Mouse (Mus musculus) liver, embryonic 16.5 days (tissue): ENCODE measurements at regions not wholly inside any gene's neighbourhood (a gene's known extent, or its start where the extent isn't known, plus 50 kb on each side); places are given as distances from the start of the nearest gene placed in this dataset.

Source experiments
- ATAC-seq: fragments of 200-750 bp; cut with Nextera tagmentation; 2 replicates; pipeline ENCODE4 v1.8.0; 2017; ENCODE audit warnings: low read depth, mild to moderate bottlenecking, moderate number of reproducible peaks, moderate library complexity
- H3K27ac ChIP-seq: fragments of 300-500 bp; sonication (generic); 2 replicates; pipeline ENCODE4 v1.5.1; 2014; ENCODE audit warnings: mild to moderate bottlenecking, low read length
- H3K27me3 ChIP-seq: fragments of 300-500 bp; sonication (generic); 2 replicates; pipeline ENCODE4 v1.6.1; 2014; ENCODE audit warnings: low read depth, low read length, mixed read lengths; ENCODE audit not compliant: control insufficient read depth, insufficient read depth
- H3K36me3 ChIP-seq: fragments of 300-500 bp; sonication (generic); 2 replicates; pipeline ENCODE4 v1.6.1; 2014; ENCODE audit warnings: mild to moderate bottlenecking; ENCODE audit not compliant: control insufficient read depth, insufficient read depth
- H3K4me1 ChIP-seq: fragments of 300-500 bp; sonication (generic); 2 replicates; pipeline ENCODE4 v1.6.1; 2014; ENCODE audit warnings: low read depth, low read length, mixed read lengths; ENCODE audit not compliant: control insufficient read depth
- H3K4me2 ChIP-seq: fragments of 300-500 bp; sonication (generic); 2 replicates; pipeline ENCODE4 v1.6.1; 2014; ENCODE audit warnings: low read depth, low read length, mixed read lengths
- H3K4me3 ChIP-seq: fragments of 300-500 bp; sonication (generic); 2 replicates; pipeline ENCODE4 v1.5.1; 2014; ENCODE audit warnings: low read depth, mild to moderate bottlenecking, low read length
- H3K9ac ChIP-seq: fragments of 300-500 bp; sonication (generic); 2 replicates; pipeline ENCODE4 v1.6.1; 2014; ENCODE audit warnings: low read depth, low read length
- H3K9me3 ChIP-seq: fragments of 300-500 bp; sonication (generic); replicated peaks from 2 replicates; pipeline ENCODE4 v1.6.1; 2016; ENCODE audit warnings: low read length; ENCODE audit not compliant: control insufficient read depth
- WGBS: fragments of 180-500 bp; shearing (Covaris S2); extraction: QIAGEN DNeasy Blood & Tissue Kit; methylation state at CpG from one replicate; pipeline ENCODE4 v1.1.7; 2014; ENCODE audit not compliant: insufficient replicate concordance; 5-methylcytosine and 5-hydroxymethylcytosine counted together

GRCm38 (mm10) chr11:22626407-22626806 is 114.5 kb downstream of the Tmem17 start:
- Histone ChIP-seq H3K4me2 (no peak overlapping the region), H3K36me3 (no peaks in the 10 kb centered on the region), H3K9ac (no peak overlapping the region), H3K4me3 (no peak overlapping the region), H3K4me1 (no peaks in the 10 kb centered on the region), H3K27ac (no peak overlapping the region), H3K27me3 (no peaks in the 10 kb centered on the region), H3K9me3 (no peaks in the 10 kb centered on the region)
- ATAC-seq = no peak
- WGBS = 58% methylated on average over 1 of the region's 1 CpGs

- no peaks in the 10 kb centered on the region for H3K27me3 ChIP-seq
- H3K4me3 ChIP-seq = no peak overlapping the region
- H3K4me2 ChIP-seq = no peak overlapping the region
- H3K27ac ChIP-seq = no peak overlapping the region
- H3K9ac ChIP-seq = no peak overlapping the region
- no peaks in the 10 kb centered on the region for H3K9me3 ChIP-seq
- peaks cover 2% of the 10 kb centered on the region; the same call in 1 of the 2 replicates for H3K4me1 ChIP-seq
- no peak for ATAC-seq
- WGBS = 72% methylated on average over 5 of the region's 5 CpGs
- H3K36me3 ChIP-seq = no peaks in the 10 kb centered on the region
These were observed 116.6 kb downstream of the Tmem17 start for GRCm38 (mm10) chr11:22628497-22628896.

GRCm38 (mm10) chr11:22628979-22629378 is 117.1 kb downstream of the Tmem17 start:
- Histone ChIP-seq H3K9me3 (no peaks in the 10 kb centered on the region), H3K9ac (no peak overlapping the region), H3K27ac (no peak overlapping the region), H3K4me2 (no peak overlapping the region), H3K4me3 (no peak overlapping the region), H3K27me3 (no peaks in the 10 kb centered on the region), H3K36me3 (no peaks in the 10 kb centered on the region), H3K4me1 (peaks cover 2% of the 10 kb centered on the region; the same call in 1 of the 2 replicates)
- 58% methylated on average over 5 of the region's 5 CpGs for WGBS
- no peak for ATAC-seq

- no peak overlapping the region for H3K9ac ChIP-seq
- H3K4me3 ChIP-seq = no peak overlapping the region; the same call in 1 of the 2 replicates
- H3K36me3 ChIP-seq = no peaks in the 10 kb centered on the region
- no peak overlapping the region for H3K27ac ChIP-seq
- H3K9me3 ChIP-seq = no peaks in the 10 kb centered on the region
- 13% methylated on average over 13 of the region's 13 CpGs for WGBS
- H3K27me3 ChIP-seq = no peaks in the 10 kb centered on the region
- no peak for ATAC-seq
- H3K4me1 ChIP-seq = peaks cover 2% of the 10 kb centered on the region; the same call in 1 of the 2 replicates
- peak overlapping the region; percentile 31; the same call in 1 of the 2 replicates for H3K4me2 ChIP-seq
These were observed 117.7 kb downstream of the Tmem17 start for GRCm38 (mm10) chr11:22629581-22629980.

- Histone ChIP-seq H3K4me3 (no peak overlapping the region), H3K4me1 (peaks cover 2% of the 10 kb centered on the region; the same call in 1 of the 2 replicates), H3K9ac (no peak overlapping the region), H3K36me3 (no peaks in the 10 kb centered on the region), H3K4me2 (peak overlapping the region; percentile 31; the same call in 1 of the 2 replicates), H3K27me3 (no peaks in the 10 kb centered on the region), H3K9me3 (no peaks in the 10 kb centered on the region), H3K27ac (no peak overlapping the region)
- ATAC-seq = no peak
- WGBS = 17% methylated on average over 4 of the region's 4 CpGs
These were observed 118.1 kb downstream of the Tmem17 start for GRCm38 (mm10) chr11:22629991-22630390.

GRCm38 (mm10) chr11:22630982-22631381 is 119.1 kb downstream of the Tmem17 start:
- 67% methylated on average over 5 of the region's 5 CpGs for WGBS
- Histone ChIP-seq H3K9ac (no peak overlapping the region), H3K36me3 (no peaks in the 10 kb centered on the region), H3K4me1 (peaks cover 2% of the 10 kb centered on the region; the same call in 1 of the 2 replicates), H3K27ac (no peak overlapping the region), H3K4me3 (no peak overlapping the region), H3K27me3 (no peaks in the 10 kb centered on the region), H3K9me3 (no peaks in the 10 kb centered on the region), H3K4me2 (no peak overlapping the region)
- no peak for ATAC-seq

GRCm38 (mm10) chr11:22631606-22632313 is 119.9 kb downstream of the Tmem17 start:
- Histone ChIP-seq H3K9ac (no peak overlapping the region), H3K4me1 (peaks cover 2% of the 10 kb centered on the region; the same call in 1 of the 2 replicates), H3K27ac (no peak overlapping the region), H3K4me2 (no peak overlapping the region), H3K4me3 (no peak overlapping the region), H3K36me3 (no peaks in the 10 kb centered on the region), H3K27me3 (no peaks in the 10 kb centered on the region), H3K9me3 (no peaks in the 10 kb centered on the region)
- no peak for ATAC-seq
- 15% methylated on average over 6 of the region's 6 CpGs for WGBS

GRCm38 (mm10) chr11:22632314-22632700 is 120.4 kb downstream of the Tmem17 start:
- ATAC-seq = no peak
- peaks cover 2% of the 10 kb centered on the region; the same call in 1 of the 2 replicates for H3K4me1 ChIP-seq
- H3K9ac ChIP-seq = no peak overlapping the region
- H3K36me3 ChIP-seq = no peaks in the 10 kb centered on the region
- H3K4me3 ChIP-seq = no peak overlapping the region
- H3K27ac ChIP-seq = no peak overlapping the region
- H3K27me3 ChIP-seq = no peaks in the 10 kb centered on the region
- H3K9me3 ChIP-seq = no peaks in the 10 kb centered on the region
- H3K4me2 ChIP-seq = no peak overlapping the region

GRCm38 (mm10) chr11:22632988-22633387 is 121.1 kb downstream of the Tmem17 start:
- WGBS = 43% methylated on average over 5 of the region's 5 CpGs
- Histone ChIP-seq H3K27me3 (no peaks in the 10 kb centered on the region), H3K4me3 (no peak overlapping the region), H3K9me3 (no peaks in the 10 kb centered on the region), H3K4me2 (no peak overlapping the region), H3K9ac (no peak overlapping the region), H3K4me1 (peaks cover 2% of the 10 kb centered on the region; the same call in 1 of the 2 replicates), H3K36me3 (no peaks in the 10 kb centered on the region), H3K27ac (no peak overlapping the region)
- ATAC-seq = no peak
